Mouse (Mus musculus) induced T-regulatory cell, adult 2 months (primary cell): ENCODE measurements at regions not wholly inside any gene's neighbourhood (a gene's known extent, or its start where the extent isn't known, plus 50 kb on each side); places are given as distances from the start of the nearest gene placed in this dataset.
A peak's percentile ranks its signal among the peaks of the same experiment; 100 is the strongest.

Experiments
- DNase-seq: peaks from one replicate; pipeline ENCODE4 v3.0.0-alpha.2; 2012; ENCODE audit warnings: low read depth

GRCm38 (mm10) chr9:94467846-94468245, 70.0 kb downstream of the 1190002N15Rik start:
- no peak for DNase-seq

GRCm38 (mm10) chr9:94456085-94456531, 81.8 kb downstream of the 1190002N15Rik start:
- no peak for DNase-seq

DNA sequence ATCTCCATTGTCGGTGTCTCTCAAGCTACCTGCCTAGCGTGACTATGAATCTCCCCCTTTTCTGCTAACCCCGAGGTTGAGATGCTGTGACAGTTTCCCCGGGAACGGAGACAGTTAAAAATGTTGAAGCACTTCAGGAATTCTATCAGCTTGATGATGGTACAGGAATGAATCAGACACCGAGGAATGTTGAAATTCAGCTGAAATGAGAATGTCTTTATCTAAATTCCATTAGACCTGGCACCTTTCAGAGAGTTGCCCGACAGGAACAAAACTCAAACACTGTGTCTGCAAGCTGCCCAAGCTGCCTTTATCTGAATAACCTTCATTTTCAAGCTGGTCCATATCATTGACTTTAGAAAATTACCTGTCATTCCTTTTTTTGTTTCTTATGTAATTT, 82.4 kb downstream of the 1190002N15Rik start:
- no peak for DNase-seq

DNA sequence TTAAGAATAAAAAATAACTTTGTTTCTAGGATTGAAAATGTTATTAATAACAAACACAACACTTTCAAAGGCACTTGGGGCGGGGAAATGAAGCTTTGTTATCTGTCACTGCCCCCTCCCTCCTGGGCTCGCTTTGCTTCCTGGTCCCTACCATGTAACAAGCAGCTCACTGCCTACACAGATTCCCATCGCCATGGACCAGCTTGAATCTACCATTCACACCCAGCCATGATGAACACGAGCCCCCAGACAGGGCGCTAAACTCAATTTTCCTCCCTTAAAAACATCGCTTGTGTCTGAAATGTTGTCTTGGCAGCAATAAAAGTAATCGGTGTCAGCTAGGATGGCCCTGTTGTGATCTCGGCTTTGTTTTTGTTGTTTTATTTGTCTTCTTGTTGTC, 88.0 kb downstream of the 1190002N15Rik start:
- no peak for DNase-seq

DNA sequence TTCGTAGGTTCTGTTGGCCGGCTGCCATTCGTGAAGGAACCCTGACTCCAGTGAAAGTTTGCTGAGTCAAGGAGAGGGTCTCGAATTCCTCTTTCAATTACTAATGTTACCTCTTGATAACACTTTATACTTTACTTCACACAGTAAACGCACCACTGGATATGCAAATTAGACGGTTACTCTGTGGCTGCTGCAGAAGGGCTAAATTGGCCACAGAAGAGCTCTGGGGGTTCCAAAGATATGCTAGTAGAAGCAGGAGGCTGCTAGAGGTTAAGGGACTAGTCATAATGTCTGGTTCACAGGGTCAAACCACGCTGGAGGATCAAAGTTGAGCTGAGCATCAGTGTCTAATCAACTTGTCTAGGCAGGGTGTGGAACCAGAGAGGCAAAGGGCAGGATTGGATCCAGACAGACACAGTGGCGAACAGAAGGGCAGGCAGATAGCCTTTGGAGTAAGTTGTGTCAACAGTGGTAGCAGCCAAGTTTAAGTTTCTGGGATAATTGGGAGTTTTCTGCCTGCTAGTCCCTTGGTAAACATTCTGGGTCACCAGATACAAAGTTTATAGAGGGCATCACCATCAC, 91.6 kb downstream of the 1190002N15Rik start:
- no peak for DNase-seq

DNA sequence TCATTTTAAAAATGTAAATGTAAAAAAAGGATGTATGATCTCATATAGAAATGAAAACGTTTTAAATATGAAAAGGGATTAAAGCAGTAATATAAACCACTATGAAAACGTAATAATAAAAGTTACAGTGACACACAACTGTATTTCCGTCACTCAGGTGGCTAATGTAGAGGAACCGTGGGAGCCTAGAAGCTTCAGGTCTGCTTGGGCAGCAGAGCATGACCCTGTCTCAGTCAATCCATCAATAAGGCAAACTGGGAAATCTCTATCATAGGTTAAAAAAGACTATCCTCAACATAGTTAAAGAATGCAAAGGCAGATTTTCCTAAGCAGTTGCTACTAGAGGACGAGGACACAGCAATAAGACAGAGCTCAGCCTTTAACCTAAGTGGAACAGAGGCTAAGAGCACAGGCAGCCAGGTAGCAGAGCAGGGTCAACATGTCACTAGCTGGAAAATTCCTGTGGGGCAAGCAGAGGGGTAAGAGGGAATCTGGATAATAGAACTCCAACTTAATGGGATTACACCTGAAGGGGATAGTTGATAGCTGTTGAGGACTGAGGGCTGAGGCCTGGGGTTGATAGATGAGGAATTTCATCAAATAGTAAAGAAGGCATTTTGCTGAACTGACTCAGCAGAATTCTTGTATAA, 93.6 kb downstream of the 1190002N15Rik start:
- DNase-seq: no peak

GRCm38 (mm10) chr9:94441393-94441792, 96.5 kb downstream of the 1190002N15Rik start:
- peak; percentile 47 for DNase-seq

DNA sequence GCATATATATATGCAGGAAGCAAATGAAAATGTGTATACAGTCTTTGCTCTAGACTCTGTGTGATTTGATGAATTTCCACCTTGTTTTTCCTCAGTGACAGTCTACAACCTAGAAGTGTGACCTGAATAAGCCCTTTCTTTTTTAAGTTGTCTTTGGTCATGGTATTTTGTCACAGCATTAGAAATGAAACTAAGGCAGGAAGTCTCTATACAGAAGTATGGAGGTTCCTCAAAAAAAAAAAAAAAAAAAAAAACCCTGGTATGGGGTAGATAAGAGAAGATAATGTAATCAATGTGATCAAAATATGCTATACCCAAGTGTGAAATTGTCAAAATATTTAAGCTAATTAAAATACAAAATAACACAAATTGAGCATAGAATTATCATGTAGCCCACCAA, 104.4 kb downstream of the 1190002N15Rik start:
- no peak for DNase-seq

GRCm38 (mm10) chr9:94432144-94432747, 105.6 kb downstream of the 1190002N15Rik start:
- no peak for DNase-seq

GRCm38 (mm10) chr9:94431540-94431939, 106.3 kb downstream of the 1190002N15Rik start:
- DNase-seq: no peak

GRCm38 (mm10) chr9:94430996-94431395, 106.9 kb downstream of the 1190002N15Rik start:
- no peak for DNase-seq

GRCm38 (mm10) chr9:94426740-94427139, 111.1 kb downstream of the 1190002N15Rik start:
- DNase-seq: no peak

GRCm38 (mm10) chr9:94425804-94426203, 112.1 kb downstream of the 1190002N15Rik start:
- no peak for DNase-seq

DNA sequence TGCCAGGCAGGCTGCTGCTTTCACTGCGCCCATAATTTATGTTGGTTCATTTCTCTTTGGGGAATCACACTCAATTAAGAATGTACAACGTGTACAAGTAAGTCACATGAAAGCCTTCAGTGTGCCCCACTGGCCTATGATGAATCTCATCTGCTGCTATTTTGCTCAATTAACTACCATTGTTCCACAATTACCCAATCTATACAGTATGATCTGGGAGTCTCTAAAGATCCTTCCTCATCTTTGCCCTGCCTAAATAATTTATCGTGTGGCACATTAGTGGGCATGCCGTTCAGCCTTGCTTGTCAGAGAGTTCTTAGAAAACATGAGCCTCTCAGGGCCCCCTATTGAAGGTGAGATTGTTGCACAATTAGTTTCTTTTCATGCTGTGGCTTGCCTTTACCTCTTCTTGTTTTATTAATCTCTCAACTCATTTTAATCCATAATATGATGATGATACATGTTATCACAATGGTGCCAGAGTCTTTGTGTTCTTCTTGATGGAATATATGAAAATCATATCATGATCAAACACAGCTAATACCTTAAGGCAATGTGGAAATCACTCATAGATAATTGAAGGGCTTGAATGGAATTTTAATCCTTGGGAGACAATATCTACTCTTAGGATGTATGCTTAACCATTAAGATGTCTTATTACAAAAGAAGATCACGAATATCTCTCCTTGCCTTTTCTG, 113.3 kb downstream of the 1190002N15Rik start:
- DNase-seq: no peak

DNA sequence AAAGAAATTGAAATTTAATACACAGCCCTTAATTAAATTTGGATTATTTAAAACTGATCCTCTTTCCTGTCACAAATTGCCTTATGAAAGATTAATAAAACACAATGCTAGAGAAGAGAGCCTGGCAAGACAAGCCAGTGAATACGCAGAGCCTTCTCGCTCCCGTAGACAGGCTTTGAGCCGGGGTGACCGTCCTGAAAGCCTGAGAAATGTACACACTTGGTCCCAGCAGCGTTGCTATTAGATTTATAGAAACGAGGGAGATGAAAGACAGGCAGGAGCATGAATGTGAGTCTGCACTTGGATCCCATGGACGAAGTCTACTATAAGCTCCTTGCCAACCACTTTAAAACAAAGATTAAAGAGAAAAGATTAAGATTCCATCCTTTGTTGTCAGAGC, 127.3 kb downstream of the 1190002N15Rik start:
- no peak for DNase-seq

DNA sequence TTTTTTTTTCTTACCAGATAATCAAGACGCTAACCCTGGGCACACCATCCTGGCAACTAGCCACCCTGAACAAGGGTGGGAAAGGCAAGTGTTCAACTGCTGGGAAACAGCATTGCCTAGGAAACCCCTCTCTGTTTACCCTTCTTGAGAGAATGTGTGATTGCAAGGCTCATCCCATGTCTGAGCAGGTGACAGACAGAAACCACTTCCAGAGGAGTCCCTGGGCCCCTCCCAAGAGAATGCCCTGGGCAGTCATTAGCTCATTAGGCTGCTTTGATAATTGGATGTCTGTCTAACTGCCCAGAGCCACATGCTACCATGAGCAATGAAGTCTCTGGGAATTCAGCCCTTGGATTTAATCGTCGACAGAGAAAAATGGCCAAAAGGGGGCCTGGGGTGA, 127.8 kb downstream of the 1190002N15Rik start:
- DNase-seq: no peak

GRCm38 (mm10) chr9:94408635-94409323, 129.1 kb downstream of the 1190002N15Rik start:
- no peak for DNase-seq

DNA sequence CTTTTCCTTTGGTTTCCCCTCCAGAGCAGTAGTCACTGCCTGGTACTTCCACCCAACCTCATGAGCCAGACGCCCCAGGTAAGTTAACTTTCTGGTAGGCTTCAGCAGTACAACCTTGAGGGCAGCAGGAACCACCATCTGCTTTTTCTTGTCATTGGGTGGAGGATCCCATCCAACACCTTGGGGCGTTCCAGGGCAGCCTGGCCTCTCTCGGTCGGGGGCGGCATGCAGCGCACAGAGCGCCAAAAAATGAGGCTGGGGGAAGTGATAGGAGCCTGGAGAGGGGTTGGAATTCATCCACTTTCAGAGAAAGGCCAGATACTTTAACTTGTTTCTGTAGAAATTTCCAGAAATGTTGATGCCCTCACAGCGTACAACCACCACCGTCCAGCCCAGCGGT, 130.2 kb downstream of the 1190002N15Rik start:
- no peak for DNase-seq

GRCm38 (mm10) chr9:94404551-94404950, 133.3 kb downstream of the 1190002N15Rik start:
- no peak for DNase-seq

GRCm38 (mm10) chr9:94400596-94400995, 137.3 kb downstream of the 1190002N15Rik start:
- no peak for DNase-seq

GRCm38 (mm10) chr9:94395215-94395614, 142.7 kb downstream of the 1190002N15Rik start:
- DNase-seq: no peak

- DNase-seq: no peak
These were observed 151.7 kb downstream of the 1190002N15Rik start for GRCm38 (mm10) chr9:94386190-94386589.
